Mouse (Mus musculus) G1E (cell line): ENCODE measurements around the gene Galr3. TPM values are rescaled to one million over a fixed set of nuclear protein-coding genes. Genes with fewer than 3 reads are reported as not detected.

Experiments
- ATAC-seq: 2 replicates; pipeline ENCODE4 v1.8.0; 2016; ENCODE audit warnings: mild to moderate bottlenecking; ENCODE audit not compliant: insufficient number of reproducible peaks, poor library complexity, low FRiP score, severe bottlenecking; ENCODE audit errors: extremely low read depth
- DNase-seq: peaks from one replicate; pipeline ENCODE4 v3.0.0; 2012; ENCODE audit warnings: low spot score
- H3K27me3 ChIP-seq: 2 replicates; pipeline ENCODE4 v1.6.1; 2012; ENCODE audit warnings: mild to moderate bottlenecking, low read length, inconsistent platforms; ENCODE audit not compliant: insufficient read depth
- H3K36me3 ChIP-seq: replicated peaks from 2 replicates; pipeline ENCODE3; 2012; ENCODE audit warnings: mild to moderate bottlenecking, inconsistent platforms
- H3K4me1 ChIP-seq: 2 replicates; pipeline ENCODE4 v1.6.1; 2012; ENCODE audit warnings: low read depth, low read length, inconsistent platforms, mixed read lengths; ENCODE audit not compliant: insufficient read depth
- H3K4me3 ChIP-seq: 2 replicates; pipeline ENCODE4 v1.5.1; 2012; ENCODE audit warnings: low read depth, mild to moderate bottlenecking, inconsistent platforms, low read length, moderate library complexity, mixed read lengths
- H3K9me3 ChIP-seq: replicated peaks from 2 replicates; pipeline ENCODE4 v1.6.1; 2012; ENCODE audit warnings: inconsistent platforms
- CTCF ChIP-seq: IDR thresholded peaks from 2 replicates; pipeline ENCODE4 v1.5.1; 2012; ENCODE audit warnings: low read depth, low read length, inconsistent platforms, mixed read lengths
- GATA1 ChIP-seq: IDR thresholded peaks from 2 replicates; pipeline ENCODE4 v1.6.1; 2012; ENCODE audit warnings: borderline replicate concordance, low read length, inconsistent platforms, mixed read lengths
- GATA2 ChIP-seq: IDR thresholded peaks from 2 replicates; pipeline ENCODE4 v1.6.1; 2012; ENCODE audit warnings: low read depth, low read length, inconsistent platforms, borderline replicate concordance
- POLR2AphosphoS5 ChIP-seq: IDR thresholded peaks from 2 replicates; pipeline ENCODE4 v1.6.1; 2012; ENCODE audit warnings: low read depth, low read length, inconsistent platforms; ENCODE audit not compliant: insufficient replicate concordance
- TAL1 ChIP-seq: conservative IDR thresholded peaks from 2 replicates; pipeline ENCODE4 v1.6.1; 2012; ENCODE audit warnings: low read depth, low read length, inconsistent platforms, mixed read lengths
- polyA plus RNA-seq: library from polyadenylated mRNA; stranded (reverse); fragments of >175 nt; gene quantifications from 2 replicates; pipeline ENCODE4 v1.2.3, GENCODE M21; 2012
- total RNA-seq, 2 experiments: library from RNA; stranded (forward) in 1 of 2; stranded (reverse) in 1 of 2; fragments of 200-1000 nt in 1 of 2; fragments of >200 nt in 1 of 2; fragmentation: Nextera tagmentation in 1 of 2; gene quantifications; 2 replicates each; pipeline ENCODE4 v1.2.3; 2014 to 2017

Gene Galr3
- total RNA-seq (2014; fragmentation: Nextera tagmentation), result not detected in 2 replicates
- total RNA-seq (2017), result not detected in 2 replicates
- not detected in 2 replicates for polyA plus RNA-seq

- no peak within 1 kb of the TSS for H3K4me3 ChIP-seq
- DNase-seq (no peak), ATAC-seq (no peak)
- peaks cover 8% of the 10 kb centered on the region for H3K9me3 ChIP-seq
- H3K27me3 ChIP-seq, result peaks cover 46% of the 10 kb centered on the region
- TF ChIP-seq GATA1 (no peak), POLR2AphosphoS5 (no peak), TAL1 (no peak), GATA2 (no peak), CTCF (no peak)
- H3K4me1 ChIP-seq, result peaks cover 19% of the 10 kb centered on the region
- H3K36me3 ChIP-seq, result no peaks in the 10 kb centered on the region
These were observed at the start of gene Galr3 for GRCm38 (mm10) chr15:79041585-79041984. Gene Galr3 (plus strand): TSS chr15:79041885.

GRCm38 (mm10) chr15:78992235-78992634 lies 49.5 kb upstream of the Galr3 start:
- Histone ChIP-seq H3K4me1 (peaks cover 3% of the 10 kb centered on the region; the same call in 1 of the 2 replicates), H3K9me3 (no peaks in the 10 kb centered on the region), H3K36me3 (peaks cover 98% of the 10 kb centered on the region), H3K4me3 (no peak overlapping the region), H3K27me3 (no peaks in the 10 kb centered on the region)
- TF ChIP-seq TAL1 (no peak), GATA1 (no peak), POLR2AphosphoS5 (no peak), CTCF (no peak), GATA2 (no peak)
- no peak for ATAC-seq
- no peak for DNase-seq

- Histone ChIP-seq H3K4me3 (no peak overlapping the region), H3K9me3 (no peaks in the 10 kb centered on the region), H3K4me1 (peaks cover 3% of the 10 kb centered on the region; the same call in 1 of the 2 replicates), H3K27me3 (no peaks in the 10 kb centered on the region), H3K36me3 (peaks cover 96% of the 10 kb centered on the region)
- TF ChIP-seq GATA2, result no peak
- TF ChIP-seq POLR2AphosphoS5, result no peak
- TF ChIP-seq GATA1, result no peak
- TF ChIP-seq TAL1, result no peak
- no peak for TF ChIP-seq CTCF
- DNase-seq (no peak), ATAC-seq (no peak)
These were observed 48.8 kb upstream of the Galr3 start for GRCm38 (mm10) chr15:78992925-78993324.

- Histone ChIP-seq H3K4me1 (no peaks in the 10 kb centered on the region; the same call in 1 of the 2 replicates), H3K4me3 (no peak overlapping the region), H3K36me3 (peaks cover 95% of the 10 kb centered on the region), H3K9me3 (no peaks in the 10 kb centered on the region), H3K27me3 (no peaks in the 10 kb centered on the region)
- DNase-seq, result no peak
- ATAC-seq, result no peak
- TF ChIP-seq POLR2AphosphoS5 (no peak), TAL1 (no peak), GATA1 (no peak), CTCF (no peak), GATA2 (no peak)
These were observed 45.8 kb upstream of the Galr3 start for GRCm38 (mm10) chr15:78995916-78996315.

GRCm38 (mm10) chr15:78996663-78997062 lies 45.0 kb upstream of the Galr3 start:
- Histone ChIP-seq H3K36me3 (peaks cover 95% of the 10 kb centered on the region), H3K9me3 (no peaks in the 10 kb centered on the region), H3K4me1 (no peaks in the 10 kb centered on the region; the same call in 1 of the 2 replicates), H3K27me3 (no peaks in the 10 kb centered on the region), H3K4me3 (no peak overlapping the region)
- DNase-seq (no peak), ATAC-seq (no peak)
- TF ChIP-seq GATA2 (no peak), POLR2AphosphoS5 (no peak), GATA1 (no peak), CTCF (no peak), TAL1 (no peak)

GRCm38 (mm10) chr15:78998348-78998747 lies 43.3 kb upstream of the Galr3 start:
- H3K4me1 ChIP-seq, result no peaks in the 10 kb centered on the region; the same call in 1 of the 2 replicates
- H3K9me3 ChIP-seq, result no peaks in the 10 kb centered on the region
- H3K36me3 ChIP-seq, result peaks cover 95% of the 10 kb centered on the region

More at GRCm38 (mm10) chr15:78998348-78998747, 43.3 kb upstream of the Galr3 start:
- Histone ChIP-seq H3K4me3 (no peak overlapping the region), H3K27me3 (no peaks in the 10 kb centered on the region)
- ATAC-seq (no peak), DNase-seq (no peak)
- TF ChIP-seq CTCF (no peak), GATA2 (no peak), TAL1 (no peak), POLR2AphosphoS5 (no peak), GATA1 (no peak)
